Mouse (Mus musculus): ENCODE results near the gene Prkag2.

Gene Prkag2

DNA sequence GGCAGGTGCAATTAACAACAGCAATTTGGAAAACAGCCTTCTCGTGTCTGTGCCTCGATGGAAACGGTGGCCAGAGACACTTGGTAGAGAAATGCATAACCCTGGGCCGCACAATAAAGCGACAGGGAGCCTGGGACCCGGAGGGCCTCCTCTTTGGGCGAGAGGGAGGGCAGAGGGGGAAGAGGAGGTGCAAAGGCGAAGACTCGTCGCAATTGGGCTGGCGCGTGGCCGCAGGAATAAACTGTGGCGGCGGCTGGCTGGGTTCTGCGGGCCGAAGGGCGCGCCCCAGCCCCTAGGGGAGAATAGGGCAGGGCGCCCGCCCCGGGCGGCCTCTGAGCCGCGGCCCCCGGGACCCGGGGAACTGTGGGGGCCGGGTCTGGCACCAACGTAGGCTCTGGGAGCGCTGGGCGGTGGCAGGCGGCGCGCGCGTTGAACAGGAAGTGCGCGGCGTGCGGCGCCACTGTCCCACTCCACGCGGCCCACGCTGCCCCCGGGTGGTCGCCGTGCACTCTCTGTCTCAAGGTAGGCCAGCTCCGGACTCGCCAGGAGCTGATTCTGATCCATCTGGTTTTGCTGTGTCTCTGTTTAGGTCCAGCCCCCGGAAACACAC is at the start of gene Prkag2:
Prkag2 (minus strand) TSS at position 127 of the 610 bp plus-strand sequence.
- CTCF ChIA-PET: no interaction called here

GRCm38 (mm10) chr5:25149331-25149965 is 49.0 kb upstream of the Prkag2 start:
- CTCF ChIA-PET: no interaction called here

- CTCF ChIA-PET: no interaction called here
Observed at GRCm38 (mm10) chr5:25146705-25147104, 46.3 kb upstream of the Prkag2 start.

DNA sequence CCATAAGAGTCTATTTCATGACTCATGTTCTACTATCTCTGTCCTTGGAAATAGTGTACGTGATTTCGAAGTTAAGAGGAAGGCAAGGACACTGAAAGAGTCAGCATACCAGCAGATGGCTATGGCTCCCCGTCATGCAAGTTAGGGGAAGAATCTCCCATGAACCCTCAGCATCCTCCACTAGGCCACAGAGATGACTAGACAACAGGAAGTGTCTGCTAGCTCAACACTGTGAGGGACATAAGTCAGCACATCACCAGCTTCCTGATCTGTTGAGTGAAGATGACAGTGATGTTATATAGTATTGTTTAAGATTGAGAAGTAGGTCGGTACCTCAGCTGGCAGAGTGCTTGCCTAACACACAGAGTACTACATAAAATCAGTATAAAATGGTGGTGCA is 27.4 kb upstream of the Prkag2 start:
- CTCF ChIA-PET: no interaction called here

GRCm38 (mm10) chr5:25125884-25126560 is 25.6 kb upstream of the Prkag2 start:
- CTCF ChIA-PET: no interaction called here

- CTCF ChIA-PET: no interaction called here
Observed at GRCm38 (mm10) chr5:25122534-25122933, 22.1 kb upstream of the Prkag2 start.

- CTCF ChIA-PET: no interaction called here
Observed at GRCm38 (mm10) chr5:25119148-25119547, 18.7 kb upstream of the Prkag2 start.

GRCm38 (mm10) chr5:25115997-25116396 is 15.6 kb upstream of the Prkag2 start:
- CTCF ChIA-PET: no interaction called here

GRCm38 (mm10) chr5:25115216-25115615 is 14.8 kb upstream of the Prkag2 start:
- CTCF ChIA-PET: no interaction called here

GRCm38 (mm10) chr5:25114110-25114509 is 13.7 kb upstream of the Prkag2 start:
- CTCF ChIA-PET: no interaction called here

- CTCF ChIA-PET: no interaction called here
Observed at GRCm38 (mm10) chr5:25110314-25110713, 9.9 kb upstream of the Prkag2 start.

DNA sequence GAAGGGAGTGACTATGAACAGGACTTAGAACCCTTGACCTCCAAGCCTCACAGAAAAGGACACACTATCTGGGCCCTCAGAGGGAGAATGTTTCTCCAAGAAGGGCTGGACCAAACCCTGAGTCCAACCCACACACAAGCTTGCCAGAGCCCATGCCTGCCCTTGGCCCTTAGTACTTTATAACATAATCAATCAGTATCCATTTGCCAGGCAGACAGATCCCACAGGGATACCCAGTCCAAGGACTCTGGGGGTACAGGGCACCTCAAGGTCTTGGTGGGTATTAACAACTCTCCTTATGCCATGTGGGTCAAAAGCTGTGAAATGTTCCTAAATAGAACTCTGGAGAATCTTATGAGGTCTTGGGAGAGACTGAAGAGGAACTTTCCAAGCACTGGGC is 5.3 kb upstream of the Prkag2 start:
- CTCF ChIA-PET: no interaction called here

DNA sequence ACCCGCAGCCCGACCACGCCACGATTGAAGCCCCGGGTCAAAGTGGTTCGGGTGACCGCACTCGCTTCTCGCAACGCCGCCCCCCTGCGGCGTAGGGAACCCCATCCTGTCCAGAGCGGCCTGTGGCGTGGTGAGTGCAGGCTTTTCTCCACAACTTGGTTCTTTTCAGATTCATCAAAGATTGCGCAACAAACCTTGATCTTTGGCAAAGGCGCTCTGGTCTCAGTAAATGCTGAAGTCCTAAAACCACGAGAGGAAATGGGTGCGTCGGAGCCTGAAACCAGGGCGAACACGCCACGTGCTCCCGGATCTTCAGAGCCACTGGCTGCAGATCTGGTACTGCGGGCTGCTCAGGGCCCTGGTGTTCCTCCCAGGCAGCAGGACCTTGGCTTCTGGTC is 683 bp upstream of the Prkag2 start:
- CTCF ChIA-PET: no interaction called here

GRCm38 (mm10) chr5:25100157-25100515 is 306 bp downstream of the Prkag2 start:
- CTCF ChIA-PET: no interaction called here

- CTCF ChIA-PET: no interaction called here
Observed at GRCm38 (mm10) chr5:25099367-25100156, 880 bp downstream of the Prkag2 start.

- CTCF ChIA-PET: no interaction called here
Observed at GRCm38 (mm10) chr5:25097891-25098290, 2.6 kb downstream of the Prkag2 start.

DNA sequence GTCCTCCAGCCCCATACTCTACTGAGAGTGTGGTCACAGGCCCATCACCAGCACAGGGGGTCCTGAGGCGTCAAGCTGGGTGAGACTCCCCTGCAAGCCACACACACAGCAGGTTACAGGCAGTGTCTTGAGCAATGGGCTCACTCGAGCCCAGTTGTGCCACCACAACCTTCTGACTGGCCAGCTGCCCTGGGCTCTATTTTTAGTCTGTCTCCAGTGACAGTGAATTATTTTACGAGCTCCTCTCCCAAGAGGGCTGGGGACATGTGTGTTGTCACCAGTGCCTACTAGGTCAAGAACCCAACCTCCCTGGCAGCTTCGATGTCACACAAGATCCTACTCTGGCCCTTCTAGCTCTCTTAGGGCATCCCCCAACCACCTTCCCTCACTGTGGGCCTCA is 4.0 kb downstream of the Prkag2 start:
- CTCF ChIA-PET: interaction anchor here (0.7 kb wide), 2 partner anchors 188 to 287 kb away, joined by 3 to 5 read pairs; no protein-coding TSS in a partner anchor

- CTCF ChIA-PET: no interaction called here
Observed at GRCm38 (mm10) chr5:25092630-25093245, 7.7 kb downstream of the Prkag2 start.

- CTCF ChIA-PET: interaction anchor here (0.7 kb wide), 1 partner anchor 79 kb away, joined by 3 read pairs; no protein-coding TSS in a partner anchor
Observed at GRCm38 (mm10) chr5:25089258-25089972, 11.0 kb downstream of the Prkag2 start.

DNA sequence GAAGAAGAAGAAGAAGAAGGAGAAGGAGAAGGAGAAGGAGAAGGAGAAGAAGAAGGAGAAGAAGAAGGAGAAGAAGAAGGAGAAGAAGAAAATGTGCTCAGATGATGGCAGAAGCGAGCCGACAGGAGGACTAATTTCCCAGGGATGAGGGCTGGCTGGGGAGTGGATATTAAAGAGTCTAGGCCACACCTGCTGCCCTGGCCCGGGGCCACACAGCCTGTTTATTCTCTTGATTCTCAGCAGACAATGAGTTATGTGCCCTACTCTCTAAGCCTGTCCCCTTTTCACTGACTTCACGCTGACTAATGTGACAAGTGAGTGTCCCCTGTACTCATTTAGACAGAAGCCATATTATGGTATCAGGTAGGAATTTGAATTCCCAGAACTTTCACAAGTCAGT is 11.8 kb downstream of the Prkag2 start:
- CTCF ChIA-PET: no interaction called here

GRCm38 (mm10) chr5:25088111-25088510 is 12.3 kb downstream of the Prkag2 start:
- CTCF ChIA-PET: no interaction called here

- CTCF ChIA-PET: no interaction called here
Observed at GRCm38 (mm10) chr5:25087064-25087463, 13.4 kb downstream of the Prkag2 start.
